In the genomic region with DNA sequence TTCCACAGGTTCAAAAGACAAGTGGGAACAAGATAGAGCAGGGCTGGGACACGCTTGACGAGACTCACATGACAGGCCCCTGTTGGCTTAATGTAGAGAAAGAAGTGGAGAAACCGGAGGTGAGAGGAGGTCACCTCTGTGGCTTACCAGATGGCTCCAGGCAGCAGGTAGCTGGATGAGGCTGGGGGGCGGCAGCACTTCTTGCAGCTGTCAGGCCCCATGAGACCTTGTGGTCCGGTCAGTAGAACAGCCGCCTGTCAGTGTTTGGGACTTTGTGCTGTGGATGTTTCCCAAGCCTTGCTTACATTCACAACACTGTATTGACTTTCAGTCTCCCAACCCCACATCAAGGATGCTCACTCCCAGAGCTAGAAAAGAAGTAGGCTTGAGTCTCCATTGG, we compare ENCODE assay signal across 17 mouse cellular contexts.
"Had no signal": no experiment of that assay in that cellular context is flagged by ENCODE, and none has a peak within 500 bp of the region (broad histone marks: within the 10 kb centered on the region; RNA-seq: fewer than 3 reads in every experiment).

No protein-coding gene starts in this region.

- H3K9ac ChIP-seq: liver, embryonic 14.5 days; lung, embryonic 15.5 days; neural tube, embryonic 13.5 days had no signal

- DNase-seq: kidney, adult 8-10 months; kidney, postnatal 36 days; layer of hippocampus, postnatal 36 days; lung, adult 18-20 months; lung, postnatal 10 days; lung, postnatal 36 days; midbrain, embryonic 14.5 days; thymus, adult 18-20 months; thymus, postnatal 36 days had no signal

- ATAC-seq: intestine, postnatal 0 days had no signal

- H3K9me3 ChIP-seq: lung, embryonic 15.5 days; megakaryocyte, embryonic 14.5 days; neural tube, embryonic 13.5 days had no signal

- H3K4me3 ChIP-seq: left cerebral cortex, adult 2 months; lung, embryonic 15.5 days; megakaryocyte, embryonic 14.5 days; neural tube, embryonic 13.5 days had no signal

- H3K27me3 ChIP-seq: lung, embryonic 15.5 days; neural tube, embryonic 13.5 days had no signal

- H3K4me2 ChIP-seq: lung, embryonic 15.5 days; midbrain, embryonic 11.5 days; neural tube, embryonic 13.5 days had no signal

- H3K27ac ChIP-seq: kidney, postnatal 0 days; left cerebral cortex, adult 2 months; liver, embryonic 14.5 days; lung, embryonic 15.5 days; neural tube, embryonic 13.5 days had no signal
